In the genomic region with DNA sequence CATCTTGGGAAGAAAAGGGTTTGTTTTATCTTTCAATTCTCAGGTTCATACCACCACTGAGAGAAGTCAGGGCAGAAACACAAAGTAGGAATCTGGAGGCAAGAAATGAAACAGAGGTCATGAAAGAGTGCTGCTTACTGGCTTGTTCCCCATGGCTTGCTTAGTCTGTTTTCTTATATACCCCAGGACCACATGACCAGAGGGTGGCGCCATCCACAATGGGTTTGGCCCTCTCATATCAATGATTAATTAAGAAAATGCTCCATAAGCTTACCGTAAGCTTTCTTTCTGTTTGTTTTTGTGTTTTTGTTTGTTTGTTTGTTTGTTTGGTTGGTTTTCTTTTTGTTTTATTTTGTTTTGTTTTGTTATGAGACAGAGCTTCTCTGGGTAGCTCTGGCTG, we compare ENCODE assay signal across 13 mouse cellular contexts. TPM values are rescaled to one million over a fixed set of nuclear protein-coding genes. Genes with fewer than 3 reads are reported as not detected.
A peak's percentile ranks its signal among the peaks of the same experiment; 100 is the strongest.
DNase-seq lines count a peak whose midpoint lies in the region; ATAC-seq and TF ChIP-seq lines count a peak whose summit lies in the region.
"Had no signal": no experiment of that assay in that cellular context is flagged by ENCODE, and none has a peak within 500 bp of the region (broad histone marks: within the 10 kb centered on the region; RNA-seq: fewer than 3 reads in every experiment).

No protein-coding gene starts in this region.

- no peak overlapping the region for H3K9ac ChIP-seq in midbrain, postnatal 0 days (replicated peaks; ENCODE audit: low read length, poor library complexity, severe bottlenecking)
- H3K9ac ChIP-seq in midbrain, embryonic 13.5 days (replicated peaks) = no peak overlapping the region
- H3K9ac ChIP-seq: limb, embryonic 15.5 days had no signal

- 49% methylated on average over 2 of the region's 2 CpGs for WGBS in midbrain, postnatal 0 days
- 64% methylated on average over 2 of the region's 2 CpGs for WGBS in midbrain, embryonic 13.5 days

- no peak for ATAC-seq in midbrain, postnatal 0 days (ENCODE audit: low FRiP score)
- no peak for ATAC-seq in midbrain, embryonic 13.5 days
- peak; percentile 68; the same call in 1 of the 2 replicates for ATAC-seq in megakaryocyte-erythroid progenitor cell, adult 5-6 weeks (replicated peaks; ENCODE audit: low FRiP score, low TSS enrichment, poor library complexity, severe bottlenecking)

- H3K4me1 ChIP-seq in midbrain, postnatal 0 days (ENCODE audit: insufficient read depth, low read length) = peaks cover 11% of the 10 kb centered on the region; the same call in 1 of the 2 replicates
- H3K4me1 ChIP-seq in midbrain, embryonic 13.5 days (replicated peaks) = peaks cover 48% of the 10 kb centered on the region
- H3K4me1 ChIP-seq: limb, embryonic 15.5 days had no signal

- peak; percentile 12 for DNase-seq in gastrocnemius, adult 18-20 months (ENCODE audit: low spot score)
- DNase-seq in gastrocnemius, postnatal 4 days (ENCODE audit: low spot score in 2 of 2) = no peak
- no peak for DNase-seq in midbrain, postnatal 0 days (ENCODE audit: low spot score)
- DNase-seq in adrenal gland, adult 8-10 months = peak; percentile 12
- no peak for DNase-seq in embryo, embryonic 10.5 days (ENCODE audit: low spot score)
- no peak for DNase-seq in frontal cortex, postnatal 25 days (ENCODE audit: low spot score in 2 of 2)
- DNase-seq: cerebellum, adult 11-12 months; midbrain, embryonic 14.5 days had no signal

- H3K9me3 ChIP-seq in midbrain, postnatal 0 days (ENCODE audit: low read length) = no peaks in the 10 kb centered on the region
- no peaks in the 10 kb centered on the region for H3K9me3 ChIP-seq in midbrain, embryonic 13.5 days
- H3K9me3 ChIP-seq: limb, embryonic 15.5 days had no signal

- no peak overlapping the region for H3K27ac ChIP-seq in midbrain, postnatal 0 days (ENCODE audit: low read depth, low read length)
- H3K27ac ChIP-seq in midbrain, embryonic 13.5 days = no peak overlapping the region
- H3K27ac ChIP-seq: limb, embryonic 15.5 days had no signal

- no peaks in the 10 kb centered on the region for H3K27me3 ChIP-seq in midbrain, postnatal 0 days (ENCODE audit: insufficient read depth, low read length)
- H3K27me3 ChIP-seq in midbrain, embryonic 13.5 days = no peaks in the 10 kb centered on the region
- H3K27me3 ChIP-seq: limb, embryonic 15.5 days had no signal

- no peaks in the 10 kb centered on the region for H3K36me3 ChIP-seq in midbrain, postnatal 0 days (ENCODE audit: insufficient read depth, low read length)
- H3K36me3 ChIP-seq in midbrain, embryonic 13.5 days = peaks cover 4% of the 10 kb centered on the region; the same call in 1 of the 2 replicates
- H3K36me3 ChIP-seq: limb, embryonic 15.5 days had no signal

- TF ChIP-seq CTCF in midbrain, postnatal 0 days (IDR thresholded peaks at IDR 0.05) = peak; percentile 21

- no peak overlapping the region for H3K4me3 ChIP-seq in midbrain, postnatal 0 days (ENCODE audit: low read depth, low read length)
- H3K4me3 ChIP-seq in midbrain, embryonic 13.5 days (replicated peaks) = no peak overlapping the region
- H3K4me3 ChIP-seq: erythroblast, embryonic 14.5 days; limb, embryonic 15.5 days had no signal

- H3K4me2 ChIP-seq in midbrain, postnatal 0 days (ENCODE audit: low read depth, low read length, poor library complexity, severe bottlenecking) = no peak overlapping the region
- H3K4me2 ChIP-seq in midbrain, embryonic 13.5 days (replicated peaks) = no peak overlapping the region
- H3K4me2 ChIP-seq: limb, embryonic 15.5 days had no signal

RNA-seq across cellular contexts. Expression of gene Myt1, which starts 14.6 kb away (rescaled TPM):
- total RNA-seq in gastrocnemius, adult 18-20 months (2021) = not detected
- total RNA-seq in gastrocnemius, postnatal 4 days (2021) = under 1 TPM in 1 of 2 experiments, not detected in 1; 0.29 TPM
- 47.7 and 57.4 TPM in 2 replicates for total RNA-seq in midbrain, postnatal 0 days (2014; rRNA removed)
- polyA plus RNA-seq in midbrain, postnatal 0 days (2015; fragmentation: Nextera tagmentation; extraction: Ambion mirVana) = 5.5 and 7.6 TPM in 2 replicates
- polyA plus RNA-seq in midbrain, embryonic 13.5 days (2015; fragmentation: Nextera tagmentation; extraction: Ambion mirVana) = 46.9 and 49.2 TPM in 2 replicates
- 1 to 10 TPM; 3.0 to 9.3 (median 6.4) TPM for total RNA-seq in adrenal gland, adult 8-10 months (2022)
- total RNA-seq in megakaryocyte-erythroid progenitor cell, adult 5-6 weeks (2014; fragmentation: Nextera tagmentation) = not detected in 2 replicates
- total RNA-seq in megakaryocyte-erythroid progenitor cell, adult 5-6 weeks (2017) = not detected in 2 replicates
- total RNA-seq: heart, adult 18-20 months had no signal
- polyA plus RNA-seq: erythroblast, embryonic 14.5 days; limb, embryonic 15.5 days had no signal

RNA-seq across cellular contexts. Expression of gene Pcmtd2, which starts 59.9 kb away (rescaled TPM):
- total RNA-seq in gastrocnemius, adult 18-20 months (2021) = 10 to 100 TPM; 41.5 to 45.8 TPM
- 10 to 100 TPM; 26.2 to 28.5 TPM for total RNA-seq in gastrocnemius, postnatal 4 days (2021)
- total RNA-seq in midbrain, postnatal 0 days (2014; rRNA removed) = 28.9 and 37.4 TPM in 2 replicates
- 21.6 and 22.5 TPM in 2 replicates for polyA plus RNA-seq in midbrain, postnatal 0 days (2015; fragmentation: Nextera tagmentation; extraction: Ambion mirVana)
- polyA plus RNA-seq in midbrain, embryonic 13.5 days (2015; fragmentation: Nextera tagmentation; extraction: Ambion mirVana) = 36.3 and 38.2 TPM in 2 replicates
- 100 to 1,000 TPM in 2 of 4 experiments, 10 to 100 TPM in 2; 87.3 to 104 (median 99.9) TPM for total RNA-seq in adrenal gland, adult 8-10 months (2022)
- 19.3 and 40.0 TPM in 2 replicates for total RNA-seq in megakaryocyte-erythroid progenitor cell, adult 5-6 weeks (2014; fragmentation: Nextera tagmentation)
- 29.8 and 33.1 TPM in 2 replicates for total RNA-seq in megakaryocyte-erythroid progenitor cell, adult 5-6 weeks (2017)

Comparison
In these comparisons a context has a peak if more than half of its experiments do, and no peak if none do; other contexts are left out.
1. DNase-seq: peak in gastrocnemius, adult 18-20 months (single experiment) and adrenal gland, adult 8-10 months (single experiment); none in gastrocnemius, postnatal 4 days (0 of 2), midbrain, postnatal 0 days (single experiment), embryo, embryonic 10.5 days (single experiment) and frontal cortex, postnatal 25 days (0 of 2).